Mouse (Mus musculus): Measurements from ENCODE around the gene BC025920. TPM values are rescaled to one million over a fixed set of nuclear protein-coding genes. Genes with fewer than 3 reads are reported as not detected.

Gene BC025920
- polyA plus RNA-seq, 1 experiment from 2014 or later, result 0.50 TPM

DNA sequence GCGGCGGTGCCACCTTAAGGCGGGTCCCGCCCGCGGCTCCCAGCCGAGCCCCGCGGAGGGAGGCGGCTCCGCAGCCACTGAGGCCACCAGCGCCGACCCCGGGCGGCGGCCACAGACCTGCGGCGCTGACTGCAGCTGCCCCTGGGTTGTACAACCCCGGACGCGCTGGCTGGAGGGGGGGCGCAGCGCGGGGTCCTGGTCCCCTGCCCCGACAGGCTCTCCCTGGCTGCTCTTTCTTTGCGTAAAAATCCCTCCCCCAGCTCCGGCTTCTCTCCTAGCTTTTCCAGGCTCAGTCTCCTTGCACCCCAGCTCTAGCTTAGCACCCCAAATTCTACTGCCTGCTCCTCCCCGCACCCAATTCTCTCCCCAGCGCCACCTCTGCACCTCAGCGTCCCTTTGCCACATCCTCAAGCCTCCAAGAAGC is 30.9 kb upstream of the BC025920 start:
- Histone ChIP-seq H3K27me3 (replicated peaks) (0 out of 2 replicates have a peak, but pooled peaks cover 13% of the 10 kb centered on the region), H3K4me1 (replicated peaks) (peaks cover 42% of the 10 kb centered on the region), H3K4me3 (peak overlapping the region; percentile 62), H3K36me3 (peaks cover 7% of the 10 kb centered on the region), H3K9ac (peak overlapping the region; percentile 86), H3K9me3 (replicated peaks) (no peaks in the 10 kb centered on the region), H3K4me2 (peak overlapping the region; percentile 89), H3K27ac (ENCODE audit: poor library complexity, severe bottlenecking) (peak overlapping the region; percentile 48)
- WGBS, result under 1% methylated on average over 30 of the region's 30 CpGs
- peak; percentile 22; the same call in 1 of the 2 replicates for ATAC-seq (ENCODE audit: insufficient number of reproducible peaks, low FRiP score)

DNA sequence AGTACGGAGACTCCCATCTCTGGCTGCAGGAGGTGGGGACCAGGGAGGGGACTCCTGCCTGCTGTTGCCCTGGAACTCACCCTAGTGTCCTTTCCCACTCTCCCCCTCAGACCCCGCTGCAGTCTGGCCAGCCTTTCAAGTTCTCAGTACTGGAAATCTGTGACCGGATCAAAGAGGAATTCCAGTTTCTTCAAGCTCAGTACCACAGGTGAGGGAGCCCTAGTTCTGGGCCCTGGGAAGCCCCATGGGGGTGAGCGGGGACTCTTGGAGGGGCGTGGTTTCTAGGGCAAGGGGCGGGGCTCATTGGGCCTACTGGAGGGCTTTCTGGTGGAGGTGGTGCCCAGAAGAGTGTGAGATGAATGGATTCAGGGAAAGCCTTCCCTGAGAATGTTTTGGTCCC is 30.4 kb upstream of the BC025920 start:
- no peak for ATAC-seq (ENCODE audit: insufficient number of reproducible peaks, low FRiP score)
- Histone ChIP-seq H3K36me3 (peaks cover 9% of the 10 kb centered on the region), H3K4me3 (peak overlapping the region; percentile 62), H3K9me3 (replicated peaks) (no peaks in the 10 kb centered on the region), H3K9ac (peak overlapping the region; percentile 86), H3K27ac (ENCODE audit: poor library complexity, severe bottlenecking) (0 out of 2 replicates have a peak overlapping the region, but pooled peaks have one; percentile 48), H3K27me3 (replicated peaks) (0 out of 2 replicates have a peak, but pooled peaks cover 14% of the 10 kb centered on the region), H3K4me1 (replicated peaks) (peaks cover 42% of the 10 kb centered on the region), H3K4me2 (peak overlapping the region; percentile 89)
- WGBS, result 1% methylated on average over 6 of the region's 6 CpGs

DNA sequence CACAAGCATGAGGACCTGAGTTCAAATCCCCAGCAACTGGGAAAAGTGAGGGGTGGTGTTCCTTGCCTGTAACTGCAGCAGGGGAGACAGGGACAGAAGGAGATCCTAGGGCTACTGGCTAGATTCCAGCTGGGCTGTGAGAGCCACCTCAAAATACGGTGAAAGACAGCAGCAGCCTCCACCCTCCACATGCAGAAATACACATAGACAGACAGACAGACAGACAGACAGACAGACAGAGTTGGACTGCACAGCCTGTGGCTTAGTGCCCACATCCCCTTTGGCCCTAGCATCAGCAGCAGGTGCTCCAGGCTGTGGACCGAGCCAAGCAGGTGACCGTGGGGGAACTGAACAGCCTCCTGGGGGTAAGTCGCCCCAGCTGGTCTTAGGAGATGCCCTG is 26.1 kb upstream of the BC025920 start:
- Histone ChIP-seq H3K9me3 (replicated peaks) (no peaks in the 10 kb centered on the region), H3K4me3 (no peak overlapping the region), H3K36me3 (peaks cover 40% of the 10 kb centered on the region), H3K27ac (ENCODE audit: poor library complexity, severe bottlenecking) (no peak overlapping the region), H3K27me3 (replicated peaks) (0 out of 2 replicates have a peak, but pooled peaks cover 13% of the 10 kb centered on the region), H3K9ac (no peak overlapping the region), H3K4me2 (no peak overlapping the region), H3K4me1 (replicated peaks) (peaks cover 18% of the 10 kb centered on the region)
- WGBS, result 75% methylated on average over 4 of the region's 4 CpGs
- ATAC-seq (ENCODE audit: insufficient number of reproducible peaks, low FRiP score), result no peak

DNA sequence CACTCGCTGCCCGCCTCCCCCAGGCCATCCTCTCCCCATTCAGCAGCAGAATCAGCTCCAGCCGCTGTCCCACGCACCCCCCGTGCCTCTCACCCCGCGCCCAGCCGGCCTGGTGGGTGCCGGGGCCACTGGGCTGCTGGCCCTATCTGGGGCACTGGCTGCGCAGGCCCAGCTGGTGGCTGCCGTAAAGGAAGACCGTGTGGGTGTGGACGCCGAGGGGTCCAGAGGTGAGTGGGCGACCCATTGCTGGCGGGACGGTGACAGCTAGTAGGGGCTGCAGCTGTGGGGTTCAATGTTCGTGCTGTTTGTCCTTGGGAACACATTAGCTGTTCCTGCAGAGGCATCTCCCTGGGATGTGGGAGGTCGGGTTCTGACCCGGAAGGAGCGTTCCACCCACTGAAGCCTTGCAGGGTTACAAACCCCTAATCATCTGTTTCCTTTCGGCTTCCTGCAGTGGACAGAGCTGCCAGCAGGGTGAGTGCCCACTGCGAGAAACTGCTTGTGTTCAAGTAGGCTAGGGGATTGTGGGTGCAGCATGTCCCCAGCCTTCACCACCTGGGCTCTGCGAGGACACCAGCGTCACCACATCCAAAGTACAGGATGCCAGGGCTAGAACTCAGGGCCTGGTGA is 25.5 kb upstream of the BC025920 start:
- 0 out of 2 replicates have a peak, but pooled peaks cover 13% of the 10 kb centered on the region for H3K27me3 ChIP-seq (replicated peaks)
- peaks cover 16% of the 10 kb centered on the region for H3K4me1 ChIP-seq (replicated peaks)
- H3K4me3 ChIP-seq, result no peak overlapping the region
- WGBS, result 41% methylated on average over 25 of the region's 25 CpGs
- peaks cover 46% of the 10 kb centered on the region for H3K36me3 ChIP-seq
- no peak for ATAC-seq (ENCODE audit: insufficient number of reproducible peaks, low FRiP score)
- H3K9me3 ChIP-seq (replicated peaks), result no peaks in the 10 kb centered on the region
- no peak overlapping the region for H3K4me2 ChIP-seq
- H3K27ac ChIP-seq (ENCODE audit: poor library complexity, severe bottlenecking), result no peak overlapping the region
- no peak overlapping the region for H3K9ac ChIP-seq

DNA sequence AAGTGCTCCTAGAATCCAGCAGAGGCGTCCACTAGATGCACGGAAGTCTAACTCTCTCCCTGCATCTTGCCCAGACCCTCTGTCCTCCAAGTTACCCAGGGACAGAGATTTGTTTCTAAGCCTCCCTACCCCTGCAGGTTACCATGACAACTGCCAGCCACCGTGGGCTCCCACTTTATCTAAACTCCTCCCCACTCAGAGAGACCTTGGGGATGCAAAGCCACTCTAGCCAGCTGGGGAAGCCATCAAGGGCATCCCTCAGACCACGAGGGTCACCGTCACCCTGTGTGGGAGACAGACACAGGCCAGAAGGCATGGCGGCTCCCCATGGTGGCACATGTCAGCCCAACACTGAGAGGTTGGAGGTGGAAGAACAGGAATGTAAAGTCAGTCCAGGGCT is 22.7 kb upstream of the BC025920 start:
- 52% methylated on average over 6 of the region's 6 CpGs for WGBS
- Histone ChIP-seq H3K36me3 (peaks cover 67% of the 10 kb centered on the region), H3K9me3 (replicated peaks) (no peaks in the 10 kb centered on the region), H3K4me3 (no peak overlapping the region), H3K27ac (ENCODE audit: poor library complexity, severe bottlenecking) (no peak overlapping the region), H3K4me2 (no peak overlapping the region), H3K27me3 (replicated peaks) (peaks cover 32% of the 10 kb centered on the region), H3K9ac (no peak overlapping the region), H3K4me1 (replicated peaks) (peaks cover 8% of the 10 kb centered on the region)
- no peak for ATAC-seq (ENCODE audit: insufficient number of reproducible peaks, low FRiP score)

DNA sequence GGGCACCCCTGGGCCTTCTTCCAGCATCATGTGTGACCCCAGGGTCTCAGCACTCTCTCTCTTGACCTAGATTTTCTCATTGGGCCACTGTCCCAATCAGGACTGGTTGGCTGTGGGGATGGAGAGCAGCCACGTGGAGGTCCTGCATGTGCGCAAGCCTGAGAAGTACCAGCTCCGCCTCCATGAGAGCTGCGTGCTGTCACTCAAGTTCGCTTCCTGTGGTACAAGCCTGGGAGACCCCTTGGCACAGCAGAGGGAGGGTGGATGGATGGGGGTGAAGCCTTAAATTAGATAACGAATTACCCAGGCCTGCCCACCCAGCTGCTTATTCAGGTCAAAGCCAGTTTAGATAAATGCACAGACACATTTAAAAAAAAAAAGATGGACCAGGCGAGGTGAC is 17.3 kb upstream of the BC025920 start:
- no peak overlapping the region for H3K4me3 ChIP-seq
- H3K36me3 ChIP-seq, result peaks cover 72% of the 10 kb centered on the region
- H3K27me3 ChIP-seq (replicated peaks), result peaks cover 50% of the 10 kb centered on the region
- WGBS, result 58% methylated on average over 7 of the region's 7 CpGs
- no peak for ATAC-seq (ENCODE audit: insufficient number of reproducible peaks, low FRiP score)
- H3K4me2 ChIP-seq, result no peak overlapping the region
- no peak overlapping the region for H3K27ac ChIP-seq (ENCODE audit: poor library complexity, severe bottlenecking)
- H3K9me3 ChIP-seq (replicated peaks), result no peaks in the 10 kb centered on the region
- H3K4me1 ChIP-seq (replicated peaks), result no peaks in the 10 kb centered on the region
- H3K9ac ChIP-seq, result no peak overlapping the region

DNA sequence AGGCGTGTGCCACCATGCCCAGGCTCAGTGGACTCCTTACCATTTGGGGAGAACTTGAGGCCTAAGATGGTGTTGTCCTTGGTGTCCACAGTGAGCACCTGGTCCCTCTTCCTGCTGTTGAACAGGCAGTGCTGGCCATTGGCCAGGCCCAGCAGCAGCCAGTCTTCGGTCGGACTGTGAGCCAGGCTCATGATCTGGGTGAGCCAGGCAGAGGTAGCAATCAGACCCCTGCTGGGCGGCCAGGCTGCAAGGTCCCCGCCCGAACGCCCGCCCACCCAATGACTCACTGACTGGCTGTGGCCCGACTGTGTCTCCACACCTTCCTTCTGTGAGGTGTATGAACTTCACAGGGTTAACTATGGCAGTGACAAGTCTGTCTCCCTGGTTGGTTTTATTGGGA is 14.2 kb upstream of the BC025920 start:
- Histone ChIP-seq H3K9me3 (replicated peaks) (no peaks in the 10 kb centered on the region), H3K27me3 (replicated peaks) (peaks cover 56% of the 10 kb centered on the region), H3K27ac (ENCODE audit: poor library complexity, severe bottlenecking) (no peak overlapping the region), H3K36me3 (peaks cover 44% of the 10 kb centered on the region), H3K4me2 (no peak overlapping the region), H3K4me3 (no peak overlapping the region), H3K4me1 (replicated peaks) (peaks cover 18% of the 10 kb centered on the region), H3K9ac (no peak overlapping the region)
- no peak for ATAC-seq (ENCODE audit: insufficient number of reproducible peaks, low FRiP score)
- WGBS, result 56% methylated on average over 9 of the region's 9 CpGs

DNA sequence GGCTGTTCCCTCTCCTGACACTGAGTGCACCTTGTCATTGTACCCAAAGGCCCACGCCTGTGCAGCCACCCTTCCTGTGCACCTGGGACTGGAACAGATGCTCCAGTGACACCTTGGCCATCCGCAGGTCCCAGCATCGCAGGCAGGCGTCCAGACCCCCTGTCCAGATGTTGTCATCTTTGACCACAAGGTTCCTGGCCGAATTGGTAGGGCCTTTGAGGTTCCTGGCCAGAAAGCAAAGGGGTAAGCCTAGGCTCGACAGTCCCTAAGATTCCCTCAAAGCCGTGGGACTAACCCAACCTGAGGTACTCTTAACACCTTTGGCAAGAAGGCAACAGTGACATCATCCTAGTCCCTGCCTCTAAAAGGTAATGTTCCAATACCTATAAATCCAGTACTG is 13.4 kb upstream of the BC025920 start:
- H3K4me2 ChIP-seq, result no peak overlapping the region
- H3K9ac ChIP-seq, result no peak overlapping the region
- peaks cover 48% of the 10 kb centered on the region for H3K27me3 ChIP-seq (replicated peaks)
- WGBS, result 74% methylated on average over 7 of the region's 7 CpGs
- no peak for ATAC-seq (ENCODE audit: insufficient number of reproducible peaks, low FRiP score)
- no peak overlapping the region for H3K27ac ChIP-seq (ENCODE audit: poor library complexity, severe bottlenecking)
- H3K9me3 ChIP-seq (replicated peaks), result no peaks in the 10 kb centered on the region
- H3K4me3 ChIP-seq, result no peak overlapping the region
- H3K4me1 ChIP-seq (replicated peaks), result peaks cover 26% of the 10 kb centered on the region
- peaks cover 37% of the 10 kb centered on the region for H3K36me3 ChIP-seq

DNA sequence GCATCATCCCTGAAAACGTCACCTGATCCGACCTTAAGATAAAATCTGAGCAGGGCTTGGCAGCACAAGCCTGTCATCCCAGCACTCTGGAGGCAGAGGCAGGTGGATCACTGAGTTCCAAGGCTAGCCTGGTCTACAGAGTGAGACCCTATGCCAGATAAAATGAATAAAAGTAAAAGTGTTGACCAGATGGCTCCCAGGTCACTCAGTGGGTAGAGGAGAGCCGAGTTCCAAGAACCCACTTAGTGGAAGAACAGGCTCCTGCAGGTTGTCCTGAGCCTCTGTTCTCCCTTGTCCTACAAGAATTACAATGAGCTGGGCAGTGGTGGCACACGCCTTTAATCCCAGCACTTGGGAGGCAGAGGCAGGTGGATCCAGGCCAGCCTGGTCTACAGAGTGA is 12.8 kb upstream of the BC025920 start:
- H3K4me3 ChIP-seq, result no peak overlapping the region
- H3K27ac ChIP-seq (ENCODE audit: poor library complexity, severe bottlenecking), result no peak overlapping the region
- H3K4me1 ChIP-seq (replicated peaks), result peaks cover 31% of the 10 kb centered on the region
- no peaks in the 10 kb centered on the region for H3K9me3 ChIP-seq (replicated peaks)
- H3K36me3 ChIP-seq, result peaks cover 31% of the 10 kb centered on the region
- peaks cover 44% of the 10 kb centered on the region for H3K27me3 ChIP-seq (replicated peaks)
- no peak for ATAC-seq (ENCODE audit: insufficient number of reproducible peaks, low FRiP score)
- no peak overlapping the region for H3K4me2 ChIP-seq
- whole genome bisulfite sequencing, result 56% methylated on average over 4 of the region's 4 CpGs
- H3K9ac ChIP-seq, result no peak overlapping the region

DNA sequence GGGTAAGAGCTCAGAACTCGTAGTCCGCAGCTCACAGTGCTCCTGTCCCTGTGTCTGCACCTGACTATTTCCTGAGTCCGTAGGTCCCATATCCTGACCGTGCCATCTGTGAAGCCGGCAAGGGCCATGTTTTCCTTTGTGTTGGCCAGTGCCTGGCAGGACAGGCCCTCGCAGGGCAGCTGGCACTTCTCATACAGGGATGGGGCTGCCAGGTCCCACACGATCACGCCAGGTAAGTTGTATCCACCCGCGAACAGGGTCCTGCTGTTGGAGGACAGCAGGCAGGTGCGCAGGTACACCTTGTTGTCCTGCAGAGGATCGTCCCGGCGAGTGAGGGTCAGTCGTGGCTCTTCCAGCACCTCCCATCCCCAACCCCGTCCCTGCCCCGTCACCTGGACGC is 12.1 kb upstream of the BC025920 start:
- ATAC-seq (ENCODE audit: insufficient number of reproducible peaks, low FRiP score), result no peak
- H3K9ac ChIP-seq, result no peak overlapping the region

DNA sequence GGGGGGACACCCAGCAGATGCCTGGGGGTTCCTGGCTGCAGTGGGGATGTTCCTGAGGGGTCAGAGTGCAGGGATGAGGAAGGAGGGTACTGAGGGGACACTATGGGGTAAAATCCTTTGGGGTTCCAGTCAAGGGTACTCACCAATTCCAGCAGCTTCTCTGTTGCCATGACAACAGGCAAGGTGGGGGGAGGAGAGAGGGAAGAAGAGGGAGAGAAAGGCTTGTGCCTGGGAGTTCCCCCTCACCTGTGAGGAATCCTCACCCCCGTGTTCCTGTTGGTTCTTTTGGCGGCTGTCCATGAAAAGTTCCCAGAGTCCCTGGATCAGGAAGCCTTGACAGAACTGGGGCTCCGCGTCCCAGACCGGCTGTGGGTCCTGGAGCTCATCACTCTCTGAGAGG is 10.5 kb upstream of the BC025920 start:
- 42% methylated on average over 5 of the region's 5 CpGs for WGBS
- peaks cover 44% of the 10 kb centered on the region for H3K4me1 ChIP-seq (replicated peaks)
- no peaks in the 10 kb centered on the region for H3K9me3 ChIP-seq (replicated peaks)
- ATAC-seq (ENCODE audit: insufficient number of reproducible peaks, low FRiP score), result no peak
- H3K4me2 ChIP-seq, result peak overlapping the region; percentile 71; the same call in 1 of the 2 replicates
- H3K9ac ChIP-seq, result no peak overlapping the region; the same call in 1 of the 2 replicates
- H3K27me3 ChIP-seq (replicated peaks), result peaks cover 39% of the 10 kb centered on the region
- H3K27ac ChIP-seq (ENCODE audit: poor library complexity, severe bottlenecking), result no peak overlapping the region
- peaks cover 7% of the 10 kb centered on the region for H3K36me3 ChIP-seq
- no peak overlapping the region for H3K4me3 ChIP-seq

More for the DNA sequence above, 12.1 kb upstream of the BC025920 start:
- Histone ChIP-seq H3K4me2 (no peak overlapping the region), H3K4me1 (replicated peaks) (peaks cover 35% of the 10 kb centered on the region), H3K9me3 (replicated peaks) (no peaks in the 10 kb centered on the region), H3K36me3 (peaks cover 24% of the 10 kb centered on the region), H3K27ac (ENCODE audit: poor library complexity, severe bottlenecking) (no peak overlapping the region), H3K27me3 (replicated peaks) (peaks cover 39% of the 10 kb centered on the region), H3K4me3 (no peak overlapping the region)
- WGBS, result 68% methylated on average over 18 of the region's 18 CpGs

DNA sequence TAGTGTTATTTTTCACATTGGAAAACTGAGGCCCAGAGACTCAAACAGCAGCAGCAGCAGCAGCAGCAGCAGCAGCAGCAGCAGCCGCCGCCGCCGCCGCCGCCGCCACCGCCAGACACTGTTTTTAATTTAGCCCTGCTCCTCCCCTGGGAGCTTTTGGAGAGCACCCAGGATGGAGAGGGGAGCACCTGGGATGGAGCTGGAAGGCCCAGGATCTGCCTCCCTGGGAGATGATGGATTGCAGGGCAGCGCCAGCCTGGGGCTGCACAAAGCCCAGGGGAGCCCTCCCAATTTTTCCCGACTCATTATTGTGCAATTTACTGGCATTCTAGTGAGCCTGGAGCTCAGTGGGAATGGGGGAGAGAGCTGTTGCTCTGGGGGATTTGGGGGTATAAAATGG is 9.5 kb upstream of the BC025920 start:
- Histone ChIP-seq H3K27ac (ENCODE audit: poor library complexity, severe bottlenecking) (peak overlapping the region; percentile 83), H3K4me3 (peak overlapping the region; percentile 43), H3K9ac (peak overlapping the region; percentile 69), H3K4me1 (replicated peaks) (peaks cover 51% of the 10 kb centered on the region), H3K9me3 (replicated peaks) (no peaks in the 10 kb centered on the region), H3K36me3 (no peaks in the 10 kb centered on the region), H3K4me2 (peak overlapping the region; percentile 71), H3K27me3 (replicated peaks) (peaks cover 33% of the 10 kb centered on the region)
- WGBS, result 2% methylated on average over 10 of the region's 10 CpGs
- no peak for ATAC-seq (ENCODE audit: insufficient number of reproducible peaks, low FRiP score)

All from heart, embryonic 12.5 days (tissue).